Mouse (Mus musculus): ENCODE data around the gene Hoxc5.

Gene Hoxc5

GRCm38 (mm10) chr15:103035548-103035881, 68.3 kb downstream of the Hoxc5 start:
- no peak for DNase-seq (ENCODE audit: low spot score in 2 of 2)

DNA sequence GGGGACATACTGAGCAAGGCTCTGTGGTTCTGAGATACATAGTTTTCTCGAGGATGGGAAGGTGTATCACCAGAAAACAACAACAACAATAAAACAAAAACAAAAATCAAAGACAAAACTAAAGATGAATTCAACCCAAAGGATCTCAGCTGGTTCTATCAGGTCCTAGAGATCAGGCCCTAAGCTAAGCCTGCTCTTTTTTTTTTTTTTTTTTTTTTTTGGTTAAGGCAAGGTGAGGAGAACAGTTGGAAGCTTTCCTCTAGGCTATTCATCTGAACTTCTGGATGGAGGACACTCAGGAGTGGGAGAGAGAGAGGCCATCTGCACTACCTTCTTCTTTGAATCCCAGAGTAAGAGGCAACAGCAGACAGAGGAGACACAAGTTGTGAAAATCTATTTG, 70.3 kb downstream of the Hoxc5 start:
- DNase-seq (ENCODE audit: low spot score in 2 of 2) = no peak

- DNase-seq (ENCODE audit: low spot score in 2 of 2) = no peak
These were observed 71.6 kb downstream of the Hoxc5 start for GRCm38 (mm10) chr15:103038701-103039480.

DNA sequence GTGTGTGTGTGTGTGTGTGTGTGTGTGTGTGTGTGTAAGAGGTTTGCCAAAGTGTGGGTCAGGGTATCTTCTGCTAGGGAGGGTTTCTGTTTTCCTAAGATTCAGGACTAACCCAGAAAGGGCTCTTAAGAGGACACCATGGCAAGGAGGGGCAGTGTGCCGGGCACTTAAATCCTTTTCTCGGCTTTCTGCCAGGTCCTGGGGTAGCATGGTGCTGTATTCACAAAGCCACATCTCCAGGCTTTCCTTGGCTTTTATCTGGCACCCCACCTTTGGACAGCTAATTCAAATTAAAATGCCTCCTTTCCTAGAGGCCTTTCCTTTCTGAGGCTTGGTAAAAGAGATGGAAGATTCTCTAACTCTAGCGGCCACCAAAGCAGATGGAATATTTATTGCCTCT, 72.4 kb downstream of the Hoxc5 start:
- DNase-seq (ENCODE audit: low spot score in 2 of 2) = no peak

DNA sequence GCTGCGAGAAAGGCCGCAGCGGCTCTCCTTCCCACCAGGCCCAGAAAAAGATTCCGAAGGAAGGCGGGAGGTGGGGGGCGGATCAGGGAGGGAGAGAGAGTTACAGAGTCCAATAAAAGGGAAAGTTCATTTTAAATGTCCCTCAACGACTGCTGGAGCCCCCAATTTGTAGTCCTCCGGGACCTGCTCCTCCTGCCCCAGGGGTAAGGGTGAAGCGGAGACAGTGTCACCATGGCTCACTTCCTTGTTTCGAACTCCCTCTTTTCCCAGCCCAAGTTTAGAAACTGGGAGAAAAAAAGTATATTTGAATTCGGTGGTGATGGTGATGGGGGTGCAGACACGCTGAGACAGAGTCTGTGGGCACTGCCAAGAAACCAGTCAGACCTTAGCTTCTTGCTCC, 73.4 kb downstream of the Hoxc5 start:
- no peak for DNase-seq (ENCODE audit: low spot score in 2 of 2)

GRCm38 (mm10) chr15:103041613-103042012, 74.4 kb downstream of the Hoxc5 start:
- no peak for DNase-seq (ENCODE audit: low spot score in 2 of 2)

DNA sequence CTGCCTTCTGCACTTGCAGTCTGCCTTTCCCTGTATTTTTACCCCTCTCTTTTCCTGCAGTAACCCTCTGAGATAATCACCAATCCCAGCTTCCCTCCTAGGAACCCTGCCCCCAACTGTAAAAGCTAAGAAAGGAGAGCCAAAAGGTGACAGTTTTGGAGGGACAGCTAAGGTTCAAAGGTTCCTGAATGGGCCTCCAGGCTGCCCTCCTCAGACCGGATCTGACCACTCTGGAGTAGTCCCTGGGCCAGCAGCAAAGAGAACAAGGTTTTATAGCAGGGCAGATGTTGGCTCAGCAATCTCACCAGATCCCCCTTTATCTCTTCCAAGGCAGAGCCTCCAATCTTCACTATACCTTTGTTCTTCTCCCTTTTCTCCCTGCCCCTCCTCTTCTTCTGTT, 75.0 kb downstream of the Hoxc5 start:
- no peak for DNase-seq (ENCODE audit: low spot score in 2 of 2)

GRCm38 (mm10) chr15:103051670-103052069, 84.4 kb downstream of the Hoxc5 start:
- DNase-seq (ENCODE audit: low spot score in 2 of 2) = no peak

DNA sequence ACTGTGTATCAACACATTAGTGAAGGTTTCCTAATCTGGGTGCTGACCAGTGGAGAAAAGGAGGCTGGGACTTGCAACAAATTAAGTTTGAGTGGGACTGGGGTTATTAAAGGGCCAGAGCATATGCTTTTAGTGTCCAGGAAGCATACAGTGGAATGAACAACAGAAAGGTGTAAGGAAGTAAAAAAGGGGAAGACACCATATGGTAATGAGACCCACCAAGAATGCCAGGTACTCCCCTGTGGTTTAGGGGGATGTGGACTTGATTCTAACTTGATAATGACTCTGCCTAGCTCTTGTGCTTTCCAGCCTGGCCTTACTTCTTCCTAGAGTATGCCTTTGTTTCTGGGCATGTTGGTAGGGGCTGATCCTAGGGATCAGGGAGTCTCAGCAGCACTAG, 86.0 kb downstream of the Hoxc5 start:
- DNase-seq (ENCODE audit: low spot score in 2 of 2) = no peak

DNA sequence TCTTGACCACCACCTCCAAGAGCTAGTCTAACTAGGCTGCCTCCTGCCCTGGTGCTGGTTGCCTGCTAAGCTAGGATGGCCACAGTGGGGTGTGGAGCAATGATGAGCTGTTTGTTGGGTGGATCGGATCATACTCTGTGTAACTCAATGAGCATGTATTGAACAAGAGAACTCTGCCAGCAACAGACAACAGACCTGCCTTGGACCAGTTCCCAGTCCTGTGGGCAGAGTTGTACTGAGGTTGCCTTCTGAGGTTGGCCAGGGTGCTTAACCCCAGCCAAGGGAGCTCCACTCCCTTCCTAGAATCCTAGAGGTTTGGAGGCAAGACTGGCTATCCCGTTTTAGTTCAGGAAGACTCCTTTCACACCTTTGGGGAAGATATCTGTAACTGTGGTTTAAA, 89.2 kb downstream of the Hoxc5 start:
- no peak for DNase-seq (ENCODE audit: low spot score in 2 of 2)

- no peak for DNase-seq (ENCODE audit: low spot score in 2 of 2)
These were observed 91.5 kb downstream of the Hoxc5 start for GRCm38 (mm10) chr15:103058715-103059114.

DNA sequence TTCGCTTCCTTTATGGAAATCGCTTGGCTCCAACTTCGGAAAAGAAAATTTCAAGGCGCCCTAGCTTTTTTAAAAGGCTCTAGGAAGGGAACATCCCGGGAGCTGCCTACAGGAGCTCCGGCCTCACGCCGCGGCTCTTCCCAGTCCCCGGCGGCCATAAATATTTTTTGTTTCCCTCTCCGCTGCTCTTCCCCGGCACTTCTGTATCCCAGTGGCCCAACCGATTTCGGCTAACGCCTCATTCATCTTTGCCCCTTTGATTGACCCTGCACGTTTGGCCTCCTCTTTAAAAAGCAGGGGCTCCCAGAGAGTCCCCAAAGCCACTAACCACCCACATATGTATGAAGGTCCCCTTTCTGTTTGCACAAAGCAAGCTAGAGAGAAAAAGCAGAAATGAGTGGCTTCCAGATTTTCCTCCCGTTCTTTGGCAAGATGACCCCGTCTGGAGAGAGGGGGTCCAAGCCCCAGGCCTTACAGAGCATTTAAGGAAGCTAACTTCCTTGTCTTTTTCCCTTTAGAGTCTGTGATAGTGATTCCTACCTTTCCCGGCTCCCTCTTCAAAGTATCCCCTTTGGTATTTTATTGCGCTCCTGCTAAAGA, 92.2 kb downstream of the Hoxc5 start:
- DNase-seq (ENCODE audit: low spot score in 2 of 2) = no peak

DNA sequence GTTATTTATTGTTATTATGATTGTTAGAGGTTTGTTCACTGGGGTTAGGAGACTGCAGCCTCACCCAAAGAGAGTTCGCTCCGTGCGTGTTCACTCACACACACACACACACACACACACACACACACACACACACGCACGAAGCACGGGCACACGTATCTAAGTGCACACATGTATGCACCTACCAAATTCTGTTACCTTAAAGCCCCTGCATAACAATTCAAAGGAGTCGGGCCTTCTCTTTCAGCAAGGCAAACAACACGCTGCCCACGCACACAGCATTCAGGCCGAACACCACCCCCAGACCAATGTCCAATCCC, 92.7 kb downstream of the Hoxc5 start:
- no peak for DNase-seq (ENCODE audit: low spot score in 2 of 2)

GRCm38 (mm10) chr15:103060341-103061130, 93.3 kb downstream of the Hoxc5 start:
- no peak for DNase-seq (ENCODE audit: low spot score in 2 of 2)

GRCm38 (mm10) chr15:103061131-103061825, 94.0 kb downstream of the Hoxc5 start:
- no peak for DNase-seq (ENCODE audit: low spot score in 2 of 2)

DNA sequence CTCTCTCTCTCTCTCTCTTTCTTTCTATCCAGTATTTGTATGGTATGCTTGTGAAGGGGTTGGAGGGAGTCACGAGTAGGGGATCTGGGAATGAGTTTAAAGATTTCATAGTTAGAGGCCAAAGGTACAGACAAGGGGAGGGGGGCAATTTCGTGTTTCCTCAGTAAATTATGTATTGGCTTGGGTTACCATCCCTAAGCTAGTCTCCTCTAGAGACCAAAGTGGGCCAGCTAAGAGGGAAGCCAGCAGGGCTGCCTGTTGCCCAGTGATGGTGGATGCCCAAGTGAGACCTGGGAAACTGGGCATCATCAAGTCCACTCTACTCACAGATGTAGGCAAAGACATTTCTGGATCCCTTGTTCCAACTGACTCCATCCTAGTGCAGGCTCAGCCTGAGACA, 94.7 kb downstream of the Hoxc5 start:
- DNase-seq (ENCODE audit: low spot score in 2 of 2) = no peak

GRCm38 (mm10) chr15:103065642-103066041, 98.4 kb downstream of the Hoxc5 start:
- DNase-seq (ENCODE audit: low spot score in 2 of 2) = no peak

Data from spleen, postnatal 10 days (tissue).